Mouse (Mus musculus) G1E (cell line): ENCODE results near the gene Cyp4f14.

ENCODE experiments used
- CTCF ChIP-seq: IDR thresholded peaks from 2 replicates; pipeline ENCODE4 v1.5.1; 2012; ENCODE audit warnings: low read depth, low read length, inconsistent platforms, mixed read lengths
- GATA1 ChIP-seq: IDR thresholded peaks from 2 replicates; pipeline ENCODE4 v1.6.1; 2012; ENCODE audit warnings: borderline replicate concordance, low read length, inconsistent platforms, mixed read lengths
- GATA2 ChIP-seq: IDR thresholded peaks from 2 replicates; pipeline ENCODE4 v1.6.1; 2012; ENCODE audit warnings: low read depth, low read length, inconsistent platforms, borderline replicate concordance
- POLR2AphosphoS5 ChIP-seq: IDR thresholded peaks from 2 replicates; pipeline ENCODE4 v1.6.1; 2012; ENCODE audit warnings: low read depth, low read length, inconsistent platforms; ENCODE audit not compliant: insufficient replicate concordance
- TAL1 ChIP-seq: conservative IDR thresholded peaks from 2 replicates; pipeline ENCODE4 v1.6.1; 2012; ENCODE audit warnings: low read depth, low read length, inconsistent platforms, mixed read lengths

DNA sequence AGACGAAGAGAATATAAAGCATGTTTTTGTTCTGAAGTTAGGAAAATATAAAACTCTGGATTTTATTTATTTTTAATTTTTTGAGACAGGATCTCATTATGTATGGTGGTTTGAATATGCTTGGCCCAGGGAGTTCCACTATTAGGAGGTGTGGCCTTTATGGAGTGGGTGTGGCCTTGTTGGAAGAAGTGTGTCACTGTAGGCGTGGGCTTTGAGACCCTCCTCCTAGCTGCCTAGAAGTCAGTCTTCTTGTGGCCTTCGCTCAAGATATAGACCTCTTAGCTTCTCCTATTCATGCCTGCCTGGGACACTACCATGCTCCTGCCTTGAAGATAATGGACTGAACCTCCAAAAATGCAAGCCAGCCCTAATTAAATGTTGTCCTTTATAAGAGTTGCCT is 33.0 kb upstream of the Cyp4f14 start:
- TF ChIP-seq POLR2AphosphoS5, result no peak
- TF ChIP-seq CTCF, result no peak
- TF ChIP-seq GATA1, result no peak
- TF ChIP-seq GATA2, result no peak
- TF ChIP-seq TAL1, result no peak
